Comparison of ENCODE assay signal across 21 mouse cellular contexts in the genomic region with DNA sequence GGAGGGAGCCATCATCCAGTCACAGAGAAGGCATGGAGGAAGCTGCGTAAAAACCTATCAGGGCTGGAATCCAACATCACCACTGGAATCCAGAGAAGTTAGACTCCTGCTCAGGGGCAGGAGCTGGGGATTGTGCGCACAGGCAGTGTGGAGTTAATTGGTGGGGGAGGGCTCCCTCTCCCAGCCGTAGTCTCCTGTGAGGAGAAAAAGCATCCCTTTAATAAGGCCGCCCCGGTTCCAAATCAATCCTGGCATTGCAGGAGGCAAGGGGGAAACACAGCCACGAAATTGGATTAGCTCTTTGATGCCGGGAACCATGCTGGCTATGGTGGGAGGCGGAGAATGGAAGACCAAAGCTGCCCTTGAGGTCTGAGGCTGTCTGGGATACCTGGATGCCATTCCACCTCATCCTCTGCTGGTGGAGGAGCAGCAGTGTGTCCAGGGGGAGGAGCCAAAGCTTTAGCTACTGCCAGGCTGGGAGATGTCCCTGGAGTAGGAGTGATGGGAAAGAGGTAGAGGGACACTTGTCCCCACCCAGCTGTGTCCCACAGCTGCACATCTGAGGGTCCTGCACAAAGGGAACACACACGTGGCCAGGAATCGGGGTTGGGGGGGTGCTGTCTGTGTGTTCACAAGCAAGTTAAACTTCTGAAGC. TPM values are rescaled to one million over a fixed set of nuclear protein-coding genes. Genes with fewer than 3 reads are reported as not detected.
DNase-seq lines count a peak whose midpoint lies in the region; ATAC-seq lines count a peak whose summit lies in the region.
"Had no signal": no experiment of that assay in that cellular context is flagged by ENCODE, and none has a peak within 500 bp of the region (broad histone marks: within the 10 kb centered on the region; RNA-seq: fewer than 3 reads in every experiment).

No protein-coding gene starts in this region.

- H3K36me3 ChIP-seq in forebrain, embryonic 11.5 days (ENCODE audit: control insufficient read depth, insufficient read depth, low read length), result no peaks in the 10 kb centered on the region
- no peaks in the 10 kb centered on the region for H3K36me3 ChIP-seq in forebrain, embryonic 16.5 days (ENCODE audit: control insufficient read depth, insufficient read depth)
- H3K36me3 ChIP-seq in neural tube, embryonic 14.5 days (ENCODE audit: control insufficient read depth, insufficient read depth, low read length), result no peaks in the 10 kb centered on the region
- H3K36me3 ChIP-seq in midbrain, embryonic 12.5 days, result no peaks in the 10 kb centered on the region
- H3K36me3 ChIP-seq: embryonic facial prominence, embryonic 12.5 days; heart, embryonic 15.5 days had no signal

- WGBS in forebrain, embryonic 11.5 days, result 5% methylated on average over 10 of the region's 10 CpGs
- 6% methylated on average over 10 of the region's 10 CpGs for WGBS in forebrain, embryonic 16.5 days
- 18% methylated on average over 10 of the region's 10 CpGs for WGBS in neural tube, embryonic 14.5 days
- WGBS in midbrain, embryonic 12.5 days, result 7% methylated on average over 10 of the region's 10 CpGs

- H3K4me1 ChIP-seq in forebrain, embryonic 11.5 days (replicated peaks; ENCODE audit: control insufficient read depth, insufficient read depth, low read length), result peaks cover 10% of the 10 kb centered on the region; the same call in 1 of the 2 replicates
- peaks cover 15% of the 10 kb centered on the region for H3K4me1 ChIP-seq in forebrain, embryonic 16.5 days (replicated peaks; ENCODE audit: control insufficient read depth, insufficient read depth, low read length)
- peaks cover 10% of the 10 kb centered on the region; the same call in 1 of the 2 replicates for H3K4me1 ChIP-seq in neural tube, embryonic 14.5 days (ENCODE audit: control insufficient read depth, insufficient read depth, low read length)
- H3K4me1 ChIP-seq in midbrain, embryonic 12.5 days, result peaks cover 26% of the 10 kb centered on the region

- H3K9ac ChIP-seq in forebrain, embryonic 11.5 days (ENCODE audit: low read length), result no peak overlapping the region
- H3K9ac ChIP-seq in forebrain, embryonic 16.5 days (replicated peaks; ENCODE audit: low read depth, low read length), result no peak overlapping the region
- H3K9ac ChIP-seq in neural tube, embryonic 14.5 days (replicated peaks; ENCODE audit: low read depth, low read length), result no peak overlapping the region
- no peak overlapping the region for H3K9ac ChIP-seq in midbrain, embryonic 12.5 days (replicated peaks)
- H3K9ac ChIP-seq: embryonic facial prominence, embryonic 12.5 days; heart, embryonic 15.5 days had no signal

- no peak overlapping the region for H3K27ac ChIP-seq in forebrain, embryonic 11.5 days (ENCODE audit: low read depth, low read length)
- H3K27ac ChIP-seq in forebrain, embryonic 16.5 days (ENCODE audit: low read length), result no peak overlapping the region
- H3K27ac ChIP-seq in neural tube, embryonic 14.5 days (ENCODE audit: low read depth, low read length), result peak overlapping the region; percentile 39; the same call in 1 of the 2 replicates
- 0 out of 2 replicates have a peak overlapping the region, but pooled peaks have one; percentile 0 for H3K27ac ChIP-seq in midbrain, embryonic 12.5 days (replicated peaks)
- H3K27ac ChIP-seq: embryonic facial prominence, embryonic 12.5 days; heart, embryonic 15.5 days; layer of hippocampus, adult 2 months had no signal

- H3K4me2 ChIP-seq in forebrain, embryonic 11.5 days (ENCODE audit: low read depth, low read length, severe bottlenecking), result no peak overlapping the region
- H3K4me2 ChIP-seq in forebrain, embryonic 16.5 days (ENCODE audit: low read length), result no peak overlapping the region
- H3K4me2 ChIP-seq in neural tube, embryonic 14.5 days (ENCODE audit: low read depth, low read length), result no peak overlapping the region
- 0 out of 2 replicates have a peak overlapping the region, but pooled peaks have one; percentile 7 for H3K4me2 ChIP-seq in midbrain, embryonic 12.5 days (replicated peaks)
- H3K4me2 ChIP-seq: embryonic facial prominence, embryonic 12.5 days; heart, embryonic 15.5 days had no signal

- DNase-seq in forebrain, embryonic 11.5 days (ENCODE audit: low spot score), result peak; percentile 65
- DNase-seq in neural tube, embryonic 10.5 days (ENCODE audit: extremely low spot score, low spot score), result no peak
- DNase-seq in kidney, adult 8-10 months, result no peak
- DNase-seq in urinary bladder, postnatal 14 days (ENCODE audit: low spot score), result no peak
- DNase-seq in right cerebral cortex, postnatal 4 days, result no peak
- DNase-seq: adrenal gland, postnatal 25 days; cerebellum, postnatal 10 days; heart, postnatal 36 days; kidney, adult 2 months; kidney, postnatal 14 days; layer of hippocampus, postnatal 36 days; lung, postnatal 4 days; thymus, postnatal 25 days had no signal

- no peak overlapping the region for H3K4me3 ChIP-seq in forebrain, embryonic 11.5 days (ENCODE audit: low read depth, low read length)
- no peak overlapping the region for H3K4me3 ChIP-seq in forebrain, embryonic 16.5 days (replicated peaks; ENCODE audit: low read length)
- H3K4me3 ChIP-seq in neural tube, embryonic 14.5 days (ENCODE audit: low read depth, low read length), result no peak overlapping the region
- H3K4me3 ChIP-seq in midbrain, embryonic 12.5 days, result no peak overlapping the region
- H3K4me3 ChIP-seq: embryonic facial prominence, embryonic 12.5 days; heart, embryonic 15.5 days; layer of hippocampus, adult 2 months had no signal

- H3K9me3 ChIP-seq in forebrain, embryonic 11.5 days (ENCODE audit: control insufficient read depth, low read length), result no peaks in the 10 kb centered on the region
- no peaks in the 10 kb centered on the region for H3K9me3 ChIP-seq in forebrain, embryonic 16.5 days (ENCODE audit: control insufficient read depth, low read length)
- no peaks in the 10 kb centered on the region for H3K9me3 ChIP-seq in neural tube, embryonic 14.5 days (ENCODE audit: control insufficient read depth, low read length)
- H3K9me3 ChIP-seq in midbrain, embryonic 12.5 days, result no peaks in the 10 kb centered on the region
- H3K9me3 ChIP-seq: embryonic facial prominence, embryonic 12.5 days; heart, embryonic 15.5 days had no signal

- peaks cover 28% of the 10 kb centered on the region for H3K27me3 ChIP-seq in forebrain, embryonic 11.5 days (ENCODE audit: control insufficient read depth, insufficient read depth, low read length)
- H3K27me3 ChIP-seq in forebrain, embryonic 16.5 days (replicated peaks; ENCODE audit: control insufficient read depth, insufficient read depth, low read length), result peaks cover 7% of the 10 kb centered on the region
- peaks cover under 1% of the 10 kb centered on the region; the same call in 1 of the 2 replicates for H3K27me3 ChIP-seq in neural tube, embryonic 14.5 days (ENCODE audit: control insufficient read depth, insufficient read depth, low read length)
- peaks cover 31% of the 10 kb centered on the region for H3K27me3 ChIP-seq in midbrain, embryonic 12.5 days

- ATAC-seq in forebrain, embryonic 11.5 days (replicated peaks; ENCODE audit: low FRiP score), result 0 out of 2 replicates have a peak, but pooled peaks have one; percentile 30
- no peak for ATAC-seq in forebrain, embryonic 16.5 days
- ATAC-seq in neural tube, embryonic 14.5 days (ENCODE audit: low read depth), result no peak
- peak; percentile 59 for ATAC-seq in midbrain, embryonic 12.5 days (ENCODE audit: low FRiP score, low read depth)
- ATAC-seq: CD4-positive, CD25-positive, alpha-beta regulatory T cell, adult 4 months had no signal

RNA-seq across cellular contexts. Expression of gene Syt2, which starts 7.3 kb away (rescaled TPM):
- 0.84 and 0.95 TPM in 2 replicates for polyA plus RNA-seq in forebrain, embryonic 11.5 days (2014; fragmentation: Nextera tagmentation; extraction: Ambion mirVana)
- polyA plus RNA-seq in forebrain, embryonic 16.5 days (2015; fragmentation: Nextera tagmentation; extraction: Ambion mirVana), result 1.1 and 2.2 TPM in 2 replicates
- polyA plus RNA-seq in neural tube, embryonic 14.5 days (2014; fragmentation: Nextera tagmentation; extraction: Ambion mirVana), result 15.6 and 18.3 TPM in 2 replicates
- polyA plus RNA-seq in midbrain, embryonic 12.5 days (2016; fragmentation: Nextera tagmentation; extraction: Ambion mirVana), result 2.7 and 3.5 TPM in 2 replicates
- polyA plus RNA-seq: liver, adult 2 months had no signal

Comparison
In these comparisons a context has a peak if more than half of its experiments do, and no peak if none do; other contexts are left out.
1. ATAC-seq: peak in forebrain, embryonic 11.5 days (single experiment) and midbrain, embryonic 12.5 days (single experiment); none in forebrain, embryonic 16.5 days (single experiment) and neural tube, embryonic 14.5 days (single experiment).
2. H3K27ac ChIP-seq: peak in neural tube, embryonic 14.5 days (single experiment) and midbrain, embryonic 12.5 days (single experiment); none in forebrain, embryonic 11.5 days (single experiment) and forebrain, embryonic 16.5 days (single experiment).